Mouse (Mus musculus): Measurements from ENCODE around the gene Akap10.
"Not testable (repeated sequence)": the region's sequence is repeated elsewhere in the genome, so short reads cannot be mapped to it uniquely, and the experiment has no call there.

GRCm38 (mm10) chr11:61840663-61841062, 89.4 kb downstream of the Akap10 start:
- not testable (repeated sequence) for TF ChIP-seq CTCF (IDR thresholded peaks at IDR 0.05; ENCODE audit: low read depth, low read length); POLR2A (IDR thresholded peaks at IDR 0.05; ENCODE audit: borderline replicate concordance, low read depth, low read length)

All from bone marrow macrophage, adult 2 months (primary cell).